Mouse (Mus musculus) neural tube, embryonic 11.5 days (tissue): ENCODE measurements around the gene Slc29a1. TPM values are rescaled to one million over a fixed set of nuclear protein-coding genes. Genes with fewer than 3 reads are reported as not detected.

ENCODE experiments used
- ATAC-seq: fragments of 200-750 bp; cut with Nextera tagmentation; 2 replicates; pipeline ENCODE4 v1.8.0; 2017; ENCODE audit warnings: moderate number of reproducible peaks, mild to moderate bottlenecking, moderate TSS enrichment, moderate library complexity; ENCODE audit not compliant: insufficient read depth, low FRiP score, low TSS enrichment
- DNase-seq: peaks from one replicate; pipeline ENCODE4 v3.0.0-alpha.2; 2015; ENCODE audit warnings: low spot score
- H3K27ac ChIP-seq: fragments of 300-500 bp; sonication (generic); 2 replicates; pipeline ENCODE4 v1.5.1; 2014; ENCODE audit warnings: low read depth, mild to moderate bottlenecking, low read length
- H3K27me3 ChIP-seq: fragments of 300-500 bp; sonication (generic); 2 replicates; pipeline ENCODE4 v1.6.1; 2014; ENCODE audit warnings: mild to moderate bottlenecking, low read length, mixed read lengths; ENCODE audit not compliant: control insufficient read depth, insufficient read depth
- H3K36me3 ChIP-seq: fragments of 300-500 bp; sonication (generic); 2 replicates; pipeline ENCODE4 v1.6.1; 2014; ENCODE audit warnings: mild to moderate bottlenecking, low read length, moderate library complexity, mixed read lengths; ENCODE audit not compliant: control insufficient read depth, insufficient read depth
- H3K4me1 ChIP-seq: fragments of 300-500 bp; sonication (generic); 2 replicates; pipeline ENCODE4 v1.6.1; 2014; ENCODE audit warnings: low read length, mixed read lengths; ENCODE audit not compliant: control insufficient read depth, insufficient read depth
- H3K4me2 ChIP-seq: fragments of 300-500 bp; sonication (generic); 2 replicates; pipeline ENCODE4 v1.6.1; 2014; ENCODE audit warnings: low read depth, mild to moderate bottlenecking, moderate library complexity
- H3K4me3 ChIP-seq: fragments of 300-500 bp; sonication (generic); 2 replicates; pipeline ENCODE4 v1.5.1; 2014; ENCODE audit warnings: low read depth, low read length
- H3K9ac ChIP-seq: fragments of 300-500 bp; sonication (generic); 2 replicates; pipeline ENCODE4 v1.6.1; 2014; ENCODE audit warnings: mild to moderate bottlenecking, low read length
- H3K9me3 ChIP-seq: fragments of 300-500 bp; sonication (generic); 2 replicates; pipeline ENCODE4 v1.6.1; 2016; ENCODE audit warnings: low read length; ENCODE audit not compliant: control insufficient read depth
- WGBS: fragments of 180-500 bp; shearing (Covaris S2); extraction: QIAGEN DNeasy Blood & Tissue Kit; methylation state at CpG from one replicate; pipeline ENCODE4 v1.1.7; 2014; 5-methylcytosine and 5-hydroxymethylcytosine counted together
- polyA plus RNA-seq: library from polyadenylated mRNA; unstranded; fragments of >200 nt; fragmentation: Nextera tagmentation; extraction: Ambion mirVana; gene quantifications from 2 replicates; pipeline ENCODE4 v1.2.1, GENCODE M21; 2014

Slc29a1 gene
- polyA plus RNA-seq, 1 experiment from 2014 or later, result 48.7 TPM

GRCm38 (mm10) chr17:45543115-45543514, 56.3 kb downstream of the Slc29a1 start:
- H3K27ac ChIP-seq, result no peak overlapping the region
- H3K36me3 ChIP-seq, result 0 out of 2 replicates have a peak, but pooled peaks cover 2% of the 10 kb centered on the region
- no peak overlapping the region for H3K4me3 ChIP-seq
- DNase-seq, result no peak
- H3K9ac ChIP-seq, result no peak overlapping the region
- H3K4me1 ChIP-seq, result peaks cover 12% of the 10 kb centered on the region
- ATAC-seq, result no peak
- 42% methylated on average over 1 of the region's 1 CpGs for WGBS
- no peaks in the 10 kb centered on the region for H3K9me3 ChIP-seq
- H3K4me2 ChIP-seq, result no peak overlapping the region
- H3K27me3 ChIP-seq, result peaks cover 57% of the 10 kb centered on the region

- H3K4me3 ChIP-seq, result no peak overlapping the region
- no peaks in the 10 kb centered on the region for H3K9me3 ChIP-seq
- H3K9ac ChIP-seq, result no peak overlapping the region
- peaks cover 12% of the 10 kb centered on the region for H3K4me1 ChIP-seq
- 0 out of 2 replicates have a peak, but pooled peaks cover 2% of the 10 kb centered on the region for H3K36me3 ChIP-seq
- H3K27ac ChIP-seq, result no peak overlapping the region
- ATAC-seq (no peak), DNase-seq (no peak)
- H3K27me3 ChIP-seq, result peaks cover 55% of the 10 kb centered on the region
- WGBS, result 90% methylated on average over 2 of the region's 2 CpGs
- H3K4me2 ChIP-seq, result no peak overlapping the region
Observed at GRCm38 (mm10) chr17:45542705-45543104, 56.7 kb downstream of the Slc29a1 start.

- DNase-seq (no peak), ATAC-seq (no peak)
- no peak overlapping the region for H3K4me3 ChIP-seq
- 46% methylated on average over 6 of the region's 6 CpGs for WGBS
- peaks cover 50% of the 10 kb centered on the region for H3K27me3 ChIP-seq
- H3K36me3 ChIP-seq, result 0 out of 2 replicates have a peak, but pooled peaks cover 2% of the 10 kb centered on the region
- no peaks in the 10 kb centered on the region for H3K9me3 ChIP-seq
- no peak overlapping the region for H3K4me2 ChIP-seq
- no peak overlapping the region for H3K27ac ChIP-seq
- H3K4me1 ChIP-seq, result peaks cover 12% of the 10 kb centered on the region
- no peak overlapping the region for H3K9ac ChIP-seq
Observed at GRCm38 (mm10) chr17:45542129-45542528, 57.3 kb downstream of the Slc29a1 start.

GRCm38 (mm10) chr17:45539664-45540063, 59.7 kb downstream of the Slc29a1 start:
- H3K27me3 ChIP-seq, result peaks cover 35% of the 10 kb centered on the region
- H3K9ac ChIP-seq, result no peak overlapping the region
- ATAC-seq (no peak), DNase-seq (no peak)
- peaks cover 9% of the 10 kb centered on the region for H3K4me1 ChIP-seq
- WGBS, result 79% methylated on average over 21 of the region's 21 CpGs
- H3K4me3 ChIP-seq, result no peak overlapping the region
- H3K36me3 ChIP-seq, result 0 out of 2 replicates have a peak, but pooled peaks cover 2% of the 10 kb centered on the region
- H3K9me3 ChIP-seq, result no peaks in the 10 kb centered on the region
- no peak overlapping the region for H3K4me2 ChIP-seq
- no peak overlapping the region for H3K27ac ChIP-seq

- no peak overlapping the region for H3K4me2 ChIP-seq
- no peaks in the 10 kb centered on the region for H3K36me3 ChIP-seq
- H3K4me3 ChIP-seq, result no peak overlapping the region
- H3K27ac ChIP-seq, result no peak overlapping the region
- 64% methylated on average over 4 of the region's 4 CpGs for WGBS
- peaks cover 25% of the 10 kb centered on the region for H3K27me3 ChIP-seq
- H3K4me1 ChIP-seq, result no peaks in the 10 kb centered on the region
- no peak for DNase-seq
- H3K9ac ChIP-seq, result no peak overlapping the region
- no peak for ATAC-seq
- no peaks in the 10 kb centered on the region for H3K9me3 ChIP-seq
Observed at GRCm38 (mm10) chr17:45538394-45538793, 61.0 kb downstream of the Slc29a1 start.

- ATAC-seq (no peak), DNase-seq (no peak)
- Histone ChIP-seq H3K27ac (no peak overlapping the region), H3K4me3 (no peak overlapping the region), H3K27me3 (peaks cover 20% of the 10 kb centered on the region), H3K4me2 (no peak overlapping the region), H3K9me3 (no peaks in the 10 kb centered on the region), H3K4me1 (no peaks in the 10 kb centered on the region), H3K36me3 (no peaks in the 10 kb centered on the region), H3K9ac (no peak overlapping the region)
- 17% methylated on average over 5 of the region's 5 CpGs for WGBS
Observed at GRCm38 (mm10) chr17:45536264-45536663, 63.1 kb downstream of the Slc29a1 start.

Other genes with a start within 250 kb of the Slc29a1 start
- gene Cdc5l, start 165.9 kb downstream of the Slc29a1 start, polyA plus RNA-seq, result 84.0 and 84.4 TPM in 2 replicates
- gene Spats1, start 124.2 kb downstream of the Slc29a1 start, polyA plus RNA-seq, result 0.48 and 0.51 TPM in 2 replicates
- 18.6 and 19.0 TPM in 2 replicates for gene Aars2, start 92.8 kb downstream of the Slc29a1 start, polyA plus RNA-seq
- 1.4 and 1.8 TPM in 2 replicates for gene Tcte1, start 76.2 kb downstream of the Slc29a1 start, polyA plus RNA-seq
- 6.2 and 6.8 TPM in 2 replicates for gene Tmem151b, start 49.9 kb downstream of the Slc29a1 start, polyA plus RNA-seq
- gene Nfkbie, start 43.9 kb downstream of the Slc29a1 start, polyA plus RNA-seq, result 6.9 and 7.0 TPM in 2 replicates
- 101 and 106 TPM in 2 replicates for gene Slc35b2, start 35.7 kb downstream of the Slc29a1 start, polyA plus RNA-seq
- 1,725 and 1,823 TPM in 2 replicates for gene Hsp90ab1, start 26.3 kb downstream of the Slc29a1 start, polyA plus RNA-seq
- 4.8 and 5.3 TPM in 2 replicates for gene Mymx, start 2.5 kb upstream of the Slc29a1 start, polyA plus RNA-seq
- 0.15 and 0.57 TPM in 2 replicates for gene Capn11, start 59.7 kb upstream of the Slc29a1 start, polyA plus RNA-seq
- gene Mrpl14, start 86.7 kb upstream of the Slc29a1 start, polyA plus RNA-seq, result 102 and 108 TPM in 2 replicates
- 48.7 and 55.2 TPM in 2 replicates for gene Tmem63b, start 87.3 kb upstream of the Slc29a1 start, polyA plus RNA-seq
- not detected in 2 replicates for gene 1600014C23Rik, start 134.2 kb upstream of the Slc29a1 start, polyA plus RNA-seq